Mouse (Mus musculus): ENCODE results near the gene Mertk. TPM values are rescaled to one million over a fixed set of nuclear protein-coding genes. Genes with fewer than 3 reads are reported as not detected.

Gene Mertk
- polyA plus RNA-seq, 1 experiment = 2.2 TPM

- H3K4me1 ChIP-seq (ENCODE audit: control insufficient read depth, insufficient read depth, low read length) = no peaks in the 10 kb centered on the region
- no peaks in the 10 kb centered on the region for H3K9me3 ChIP-seq (replicated peaks; ENCODE audit: control insufficient read depth, insufficient read depth, low read length, poor library complexity, severe bottlenecking)
- H3K9ac ChIP-seq (ENCODE audit: low read depth, poor library complexity, severe bottlenecking) = no peak overlapping the region
- TF ChIP-seq EP300 (IDR thresholded peaks at IDR 0.05; ENCODE audit: insufficient read depth, low read depth, low read length) (no peak), POLR2A (IDR thresholded peaks at IDR 0.05; ENCODE audit: insufficient read depth, low read length) (no peak), CTCF (IDR thresholded peaks at IDR 0.05; ENCODE audit: low read depth, low read length) (no peak)
- no peak overlapping the region for H3K4me3 ChIP-seq (ENCODE audit: low read depth, low read length)
- no peaks in the 10 kb centered on the region for H3K27me3 ChIP-seq (ENCODE audit: control insufficient read depth, insufficient read depth, low read length, poor library complexity, severe bottlenecking)
- H3K36me3 ChIP-seq (ENCODE audit: control insufficient read depth, insufficient read depth, low read length, poor library complexity, severe bottlenecking) = no peaks in the 10 kb centered on the region
- H3K27ac ChIP-seq (ENCODE audit: insufficient read depth, low read length) = no peak overlapping the region
Measured at GRCm38 (mm10) chr2:128762008-128762407, 63.3 kb downstream of the Mertk start.

GRCm38 (mm10) chr2:128765787-128766186 is 67.0 kb downstream of the Mertk start:
- Histone ChIP-seq H3K4me1 (ENCODE audit: control insufficient read depth, insufficient read depth, low read length) (no peaks in the 10 kb centered on the region), H3K27ac (ENCODE audit: insufficient read depth, low read length) (no peak overlapping the region), H3K27me3 (ENCODE audit: control insufficient read depth, insufficient read depth, low read length, poor library complexity, severe bottlenecking) (no peaks in the 10 kb centered on the region), H3K4me3 (ENCODE audit: low read depth, low read length) (no peak overlapping the region), H3K9me3 (replicated peaks; ENCODE audit: control insufficient read depth, insufficient read depth, low read length, poor library complexity, severe bottlenecking) (no peaks in the 10 kb centered on the region), H3K9ac (ENCODE audit: low read depth, poor library complexity, severe bottlenecking) (no peak overlapping the region), H3K36me3 (ENCODE audit: control insufficient read depth, insufficient read depth, low read length, poor library complexity, severe bottlenecking) (no peaks in the 10 kb centered on the region)
- no peak for TF ChIP-seq EP300 (IDR thresholded peaks at IDR 0.05; ENCODE audit: insufficient read depth, low read depth, low read length)
- no peak for TF ChIP-seq CTCF (IDR thresholded peaks at IDR 0.05; ENCODE audit: low read depth, low read length)
- no peak for TF ChIP-seq POLR2A (IDR thresholded peaks at IDR 0.05; ENCODE audit: insufficient read depth, low read length)

GRCm38 (mm10) chr2:128768545-128769247 is 69.9 kb downstream of the Mertk start:
- Histone ChIP-seq H3K9ac (ENCODE audit: low read depth, poor library complexity, severe bottlenecking) (no peak overlapping the region), H3K36me3 (ENCODE audit: control insufficient read depth, insufficient read depth, low read length, poor library complexity, severe bottlenecking) (no peaks in the 10 kb centered on the region), H3K9me3 (replicated peaks; ENCODE audit: control insufficient read depth, insufficient read depth, low read length, poor library complexity, severe bottlenecking) (no peaks in the 10 kb centered on the region), H3K27ac (ENCODE audit: insufficient read depth, low read length) (no peak overlapping the region), H3K4me1 (ENCODE audit: control insufficient read depth, insufficient read depth, low read length) (no peaks in the 10 kb centered on the region), H3K27me3 (ENCODE audit: control insufficient read depth, insufficient read depth, low read length, poor library complexity, severe bottlenecking) (no peaks in the 10 kb centered on the region), H3K4me3 (ENCODE audit: low read depth, low read length) (no peak overlapping the region)
- TF ChIP-seq POLR2A (IDR thresholded peaks at IDR 0.05; ENCODE audit: insufficient read depth, low read length) = no peak

GRCm38 (mm10) chr2:128770557-128770956 is 71.8 kb downstream of the Mertk start:
- H3K27ac ChIP-seq (ENCODE audit: insufficient read depth, low read length) = no peak overlapping the region
- H3K27me3 ChIP-seq (ENCODE audit: control insufficient read depth, insufficient read depth, low read length, poor library complexity, severe bottlenecking) = no peaks in the 10 kb centered on the region
- no peak overlapping the region for H3K4me3 ChIP-seq (ENCODE audit: low read depth, low read length)
- H3K9me3 ChIP-seq (replicated peaks; ENCODE audit: control insufficient read depth, insufficient read depth, low read length, poor library complexity, severe bottlenecking) = no peaks in the 10 kb centered on the region
- H3K36me3 ChIP-seq (ENCODE audit: control insufficient read depth, insufficient read depth, low read length, poor library complexity, severe bottlenecking) = no peaks in the 10 kb centered on the region
- TF ChIP-seq EP300 (IDR thresholded peaks at IDR 0.05; ENCODE audit: insufficient read depth, low read depth, low read length) (no peak), POLR2A (IDR thresholded peaks at IDR 0.05; ENCODE audit: insufficient read depth, low read length) (no peak), CTCF (IDR thresholded peaks at IDR 0.05; ENCODE audit: low read depth, low read length) (no peak)
- H3K9ac ChIP-seq (ENCODE audit: low read depth, poor library complexity, severe bottlenecking) = no peak overlapping the region
- no peaks in the 10 kb centered on the region for H3K4me1 ChIP-seq (ENCODE audit: control insufficient read depth, insufficient read depth, low read length)

GRCm38 (mm10) chr2:128771048-128771447 is 72.3 kb downstream of the Mertk start:
- H3K4me1 ChIP-seq (ENCODE audit: control insufficient read depth, insufficient read depth, low read length) = no peaks in the 10 kb centered on the region
- no peaks in the 10 kb centered on the region for H3K27me3 ChIP-seq (ENCODE audit: control insufficient read depth, insufficient read depth, low read length, poor library complexity, severe bottlenecking)
- no peaks in the 10 kb centered on the region for H3K9me3 ChIP-seq (replicated peaks; ENCODE audit: control insufficient read depth, insufficient read depth, low read length, poor library complexity, severe bottlenecking)
- no peak overlapping the region for H3K4me3 ChIP-seq (ENCODE audit: low read depth, low read length)
- H3K27ac ChIP-seq (ENCODE audit: insufficient read depth, low read length) = no peak overlapping the region
- no peaks in the 10 kb centered on the region for H3K36me3 ChIP-seq (ENCODE audit: control insufficient read depth, insufficient read depth, low read length, poor library complexity, severe bottlenecking)
- TF ChIP-seq POLR2A (IDR thresholded peaks at IDR 0.05; ENCODE audit: insufficient read depth, low read length) = no peak
- no peak for TF ChIP-seq EP300 (IDR thresholded peaks at IDR 0.05; ENCODE audit: insufficient read depth, low read depth, low read length)
- TF ChIP-seq CTCF (IDR thresholded peaks at IDR 0.05; ENCODE audit: low read depth, low read length) = no peak
- no peak overlapping the region for H3K9ac ChIP-seq (ENCODE audit: low read depth, poor library complexity, severe bottlenecking)

- Histone ChIP-seq H3K9ac (ENCODE audit: low read depth, poor library complexity, severe bottlenecking) (no peak overlapping the region), H3K36me3 (ENCODE audit: control insufficient read depth, insufficient read depth, low read length, poor library complexity, severe bottlenecking) (no peaks in the 10 kb centered on the region), H3K27me3 (ENCODE audit: control insufficient read depth, insufficient read depth, low read length, poor library complexity, severe bottlenecking) (no peaks in the 10 kb centered on the region), H3K4me1 (ENCODE audit: control insufficient read depth, insufficient read depth, low read length) (no peaks in the 10 kb centered on the region), H3K27ac (ENCODE audit: insufficient read depth, low read length) (no peak overlapping the region), H3K9me3 (replicated peaks; ENCODE audit: control insufficient read depth, insufficient read depth, low read length, poor library complexity, severe bottlenecking) (no peaks in the 10 kb centered on the region), H3K4me3 (ENCODE audit: low read depth, low read length) (no peak overlapping the region)
- TF ChIP-seq POLR2A (IDR thresholded peaks at IDR 0.05; ENCODE audit: insufficient read depth, low read length) (no peak), EP300 (IDR thresholded peaks at IDR 0.05; ENCODE audit: insufficient read depth, low read depth, low read length) (no peak), CTCF (IDR thresholded peaks at IDR 0.05; ENCODE audit: low read depth, low read length) (no peak)
Measured at GRCm38 (mm10) chr2:128771750-128772338, 73.1 kb downstream of the Mertk start.
